Comparison of ENCODE assay signal across 13 mouse cellular contexts in genomic region chr2:155299563-155299962, GRCm38 (mm10). TPM values are rescaled to one million over a fixed set of nuclear protein-coding genes. Genes with fewer than 3 reads are reported as not detected.
DNase-seq lines count a peak whose midpoint lies in the region; ATAC-seq and TF ChIP-seq lines count a peak whose summit lies in the region.
"Had no signal": no experiment of that assay in that cellular context is flagged by ENCODE, and none has a peak within 500 bp of the region (broad histone marks: within the 10 kb centered on the region; RNA-seq: fewer than 3 reads in every experiment).

No protein-coding gene starts in this region.

- intact Hi-C loops in left cerebral cortex, adult 2 months (cut with DNase I) = no loop called here
- intact Hi-C loops in left cerebral cortex, postnatal 14 days (cut with DNase I) = no loop called here

- no peak for DNase-seq in left cerebral cortex, adult 2 months (ENCODE audit: extremely low spot score in 1 of 2, low spot score in 2 of 2)
- DNase-seq in left cerebral cortex, postnatal 14 days (ENCODE audit: low spot score in 2 of 2) = no peak
- DNase-seq in stomach, postnatal 0 days (ENCODE audit: low spot score) = no peak
- no peak for DNase-seq in kidney, postnatal 14 days
- DNase-seq: cerebellum, adult 9-10 months; kidney, adult 11 months had no signal

- H3K27ac ChIP-seq in left cerebral cortex, adult 2 months = peak overlapping the region; percentile 2; the same call in 1 of the 2 replicates
- H3K27ac ChIP-seq in heart, embryonic 12.5 days (ENCODE audit: poor library complexity, severe bottlenecking) = peak overlapping the region; percentile 42
- 0 out of 2 replicates have a peak overlapping the region, but pooled peaks have one; percentile 13 for H3K27ac ChIP-seq in lung, embryonic 16.5 days (ENCODE audit: low read length)
- H3K27ac ChIP-seq in stomach, postnatal 0 days (replicated peaks) = peak overlapping the region; percentile 86
- H3K27ac ChIP-seq in midbrain, embryonic 13.5 days = no peak overlapping the region
- H3K27ac ChIP-seq: limb, embryonic 10.5 days; liver, embryonic 15.5 days; midbrain, embryonic 12.5 days; neural tube, embryonic 12.5 days had no signal

- TF ChIP-seq CTCF in left cerebral cortex, adult 2 months (IDR thresholded peaks at IDR 0.05) = no peak
- TF ChIP-seq CTCF in stomach, postnatal 0 days (IDR thresholded peaks at IDR 0.05; ENCODE audit: low read depth) = no peak

- no peak overlapping the region for H3K4me3 ChIP-seq in left cerebral cortex, adult 2 months
- no peak overlapping the region for H3K4me3 ChIP-seq in heart, embryonic 12.5 days
- H3K4me3 ChIP-seq in lung, embryonic 16.5 days (ENCODE audit: low read length) = no peak overlapping the region
- no peak overlapping the region for H3K4me3 ChIP-seq in stomach, postnatal 0 days (ENCODE audit: low read depth, low read length)
- no peak overlapping the region for H3K4me3 ChIP-seq in midbrain, embryonic 13.5 days (replicated peaks)
- H3K4me3 ChIP-seq: limb, embryonic 10.5 days; liver, embryonic 15.5 days; midbrain, embryonic 12.5 days; neural tube, embryonic 12.5 days had no signal

- peaks cover 8% of the 10 kb centered on the region for H3K4me1 ChIP-seq in heart, embryonic 12.5 days (replicated peaks)
- no peaks in the 10 kb centered on the region; the same call in 1 of the 2 replicates for H3K4me1 ChIP-seq in lung, embryonic 16.5 days (replicated peaks; ENCODE audit: control insufficient read depth, insufficient read depth, low read length)
- no peaks in the 10 kb centered on the region for H3K4me1 ChIP-seq in stomach, postnatal 0 days (replicated peaks; ENCODE audit: control insufficient read depth, insufficient read depth)
- no peaks in the 10 kb centered on the region for H3K4me1 ChIP-seq in midbrain, embryonic 13.5 days (replicated peaks)
- H3K4me1 ChIP-seq: limb, embryonic 10.5 days; liver, embryonic 15.5 days; midbrain, embryonic 12.5 days; neural tube, embryonic 12.5 days had no signal

- H3K9ac ChIP-seq in heart, embryonic 12.5 days = no peak overlapping the region
- H3K9ac ChIP-seq in lung, embryonic 16.5 days (ENCODE audit: low read length) = no peak overlapping the region
- H3K9ac ChIP-seq in stomach, postnatal 0 days (ENCODE audit: low read length) = no peak overlapping the region; the same call in 1 of the 2 replicates
- no peak overlapping the region for H3K9ac ChIP-seq in midbrain, embryonic 13.5 days (replicated peaks)
- H3K9ac ChIP-seq: liver, embryonic 15.5 days; midbrain, embryonic 12.5 days; neural tube, embryonic 12.5 days had no signal

- WGBS in heart, embryonic 12.5 days = 48% methylated on average over 4 of the region's 4 CpGs
- WGBS in lung, embryonic 16.5 days = 59% methylated on average over 4 of the region's 4 CpGs
- WGBS in stomach, postnatal 0 days = 27% methylated on average over 4 of the region's 4 CpGs
- WGBS in midbrain, embryonic 13.5 days = 96% methylated on average over 4 of the region's 4 CpGs

- no peak overlapping the region for H3K4me2 ChIP-seq in heart, embryonic 12.5 days
- no peak overlapping the region for H3K4me2 ChIP-seq in lung, embryonic 16.5 days (ENCODE audit: low read depth, low read length)
- no peak overlapping the region for H3K4me2 ChIP-seq in stomach, postnatal 0 days (replicated peaks; ENCODE audit: low read depth)
- no peak overlapping the region for H3K4me2 ChIP-seq in midbrain, embryonic 13.5 days (replicated peaks)
- H3K4me2 ChIP-seq: liver, embryonic 15.5 days; midbrain, embryonic 12.5 days; neural tube, embryonic 12.5 days had no signal

- H3K27me3 ChIP-seq in heart, embryonic 12.5 days (replicated peaks) = no peaks in the 10 kb centered on the region
- H3K27me3 ChIP-seq in lung, embryonic 16.5 days (ENCODE audit: control insufficient read depth, insufficient read depth, low read depth, low read length) = no peaks in the 10 kb centered on the region
- H3K27me3 ChIP-seq in stomach, postnatal 0 days (ENCODE audit: control insufficient read depth, insufficient read depth, low read length) = no peaks in the 10 kb centered on the region
- no peaks in the 10 kb centered on the region for H3K27me3 ChIP-seq in midbrain, embryonic 13.5 days
- H3K27me3 ChIP-seq: liver, embryonic 15.5 days; midbrain, embryonic 12.5 days; neural tube, embryonic 12.5 days had no signal

- H3K9me3 ChIP-seq in heart, embryonic 12.5 days (replicated peaks) = no peaks in the 10 kb centered on the region
- no peaks in the 10 kb centered on the region for H3K9me3 ChIP-seq in lung, embryonic 16.5 days (ENCODE audit: control insufficient read depth, low read length)
- no peaks in the 10 kb centered on the region for H3K9me3 ChIP-seq in stomach, postnatal 0 days (ENCODE audit: control insufficient read depth, low read length)
- H3K9me3 ChIP-seq in midbrain, embryonic 13.5 days = no peaks in the 10 kb centered on the region
- H3K9me3 ChIP-seq: limb, embryonic 10.5 days; liver, embryonic 15.5 days; midbrain, embryonic 12.5 days; neural tube, embryonic 12.5 days had no signal

- TF ChIP-seq EP300 in stomach, postnatal 0 days (optimal IDR thresholded peaks at IDR 0.05) = no peak

- no peak for ATAC-seq in heart, embryonic 12.5 days (ENCODE audit: insufficient number of reproducible peaks, low FRiP score)
- peak; percentile 54; the same call in 1 of the 2 replicates for ATAC-seq in lung, embryonic 16.5 days (ENCODE audit: low read depth)
- ATAC-seq in stomach, postnatal 0 days (ENCODE audit: low FRiP score, low TSS enrichment) = peak; percentile 46; the same call in 1 of the 2 replicates
- no peak for ATAC-seq in midbrain, embryonic 13.5 days

- H3K36me3 ChIP-seq in heart, embryonic 12.5 days = peaks cover 68% of the 10 kb centered on the region
- H3K36me3 ChIP-seq in lung, embryonic 16.5 days (ENCODE audit: control insufficient read depth, insufficient read depth, low read length) = peaks cover 17% of the 10 kb centered on the region
- peaks cover 11% of the 10 kb centered on the region; the same call in 1 of the 2 replicates for H3K36me3 ChIP-seq in stomach, postnatal 0 days (ENCODE audit: control insufficient read depth, insufficient read depth, low read length)
- peaks cover 71% of the 10 kb centered on the region for H3K36me3 ChIP-seq in midbrain, embryonic 13.5 days

RNA-seq across cellular contexts. Expression of gene Map1lc3a, which starts 23.5 kb away (rescaled TPM):
- 100 to 1,000 TPM; 313 to 317 TPM for total RNA-seq in left cerebral cortex, adult 2 months (2021)
- 100 to 1,000 TPM; 435 to 436 TPM for total RNA-seq in left cerebral cortex, postnatal 14 days (2021)
- polyA plus RNA-seq in heart, embryonic 12.5 days (2016; fragmentation: Nextera tagmentation; extraction: Ambion mirVana) = 228 and 252 TPM in 2 replicates
- polyA plus RNA-seq in lung, embryonic 16.5 days (2015; fragmentation: Nextera tagmentation; extraction: Ambion mirVana) = 160 and 185 TPM in 2 replicates
- 249 and 274 TPM in 2 replicates for polyA plus RNA-seq in stomach, postnatal 0 days (2015; fragmentation: Nextera tagmentation; extraction: Ambion mirVana)
- polyA plus RNA-seq in midbrain, embryonic 13.5 days (2015; fragmentation: Nextera tagmentation; extraction: Ambion mirVana) = 314 and 332 TPM in 2 replicates

RNA-seq across cellular contexts. Expression of gene Pigu, which starts 57.7 kb away (rescaled TPM):
- 10 to 100 TPM; 27.2 to 28.4 TPM for total RNA-seq in left cerebral cortex, adult 2 months (2021)
- total RNA-seq in left cerebral cortex, postnatal 14 days (2021) = 10 to 100 TPM; 25.2 to 27.0 TPM
- polyA plus RNA-seq in heart, embryonic 12.5 days (2016; fragmentation: Nextera tagmentation; extraction: Ambion mirVana) = 56.1 and 56.2 TPM in 2 replicates
- 50.0 and 54.9 TPM in 2 replicates for polyA plus RNA-seq in lung, embryonic 16.5 days (2015; fragmentation: Nextera tagmentation; extraction: Ambion mirVana)
- 36.1 and 40.0 TPM in 2 replicates for polyA plus RNA-seq in stomach, postnatal 0 days (2015; fragmentation: Nextera tagmentation; extraction: Ambion mirVana)
- 51.8 and 54.5 TPM in 2 replicates for polyA plus RNA-seq in midbrain, embryonic 13.5 days (2015; fragmentation: Nextera tagmentation; extraction: Ambion mirVana)

Comparison
In these comparisons a context has a peak if more than half of its experiments do, and no peak if none do; other contexts are left out.
1. ATAC-seq: peak in lung, embryonic 16.5 days (single experiment) and stomach, postnatal 0 days (single experiment); none in heart, embryonic 12.5 days (single experiment) and midbrain, embryonic 13.5 days (single experiment).